Mouse (Mus musculus) splenic B cell, adult 2 months (primary cell): Measurements from ENCODE around the gene Nipsnap3b.

Source experiments
- DNase-seq: peaks from one replicate; pipeline ENCODE4 v3.0.0-alpha.2; 2011; ENCODE audit warnings: low read depth, low spot score
- H3K27me3 ChIP-seq: 2 replicates; pipeline ENCODE4 v1.6.1; 2012; ENCODE audit warnings: mild to moderate bottlenecking, low read length, moderate library complexity, mixed read lengths; ENCODE audit not compliant: control insufficient read depth, poor library complexity, insufficient read depth, severe bottlenecking
- H3K36me3 ChIP-seq: 2 replicates; pipeline ENCODE4 v1.6.1; 2012; ENCODE audit warnings: mild to moderate bottlenecking, low read length, moderate library complexity, mixed read lengths; ENCODE audit not compliant: control insufficient read depth, poor library complexity, insufficient read depth, severe bottlenecking

Gene Nipsnap3b

GRCm38 (mm10) chr4:53011732-53012361 is at the start of gene Nipsnap3b:
Gene Nipsnap3b, plus strand, starts transcription at chr4:53011880.
- 0 out of 2 replicates have a peak, but pooled peaks cover 2% of the 10 kb centered on the region for H3K36me3 ChIP-seq
- H3K27me3 ChIP-seq: no peaks in the 10 kb centered on the region
- DNase-seq: peak; percentile 98

- no peak for DNase-seq
- H3K36me3 ChIP-seq: no peaks in the 10 kb centered on the region
- no peaks in the 10 kb centered on the region for H3K27me3 ChIP-seq
Measured at GRCm38 (mm10) chr4:52964247-52964646, 47.4 kb upstream of the Nipsnap3b start, which contains the start of gene Olfr270. Gene Olfr270, plus strand, starts transcription at chr4:52964547.

GRCm38 (mm10) chr4:52985216-52985615 is 26.5 kb upstream of the Nipsnap3b start:
- DNase-seq: peak; percentile 45
- Histone ChIP-seq H3K36me3 (no peaks in the 10 kb centered on the region), H3K27me3 (no peaks in the 10 kb centered on the region)

GRCm38 (mm10) chr4:52986266-52986665 is 25.4 kb upstream of the Nipsnap3b start:
- Histone ChIP-seq H3K27me3 (no peaks in the 10 kb centered on the region), H3K36me3 (no peaks in the 10 kb centered on the region)
- DNase-seq: no peak

GRCm38 (mm10) chr4:52989248-52989647 is 22.4 kb upstream of the Nipsnap3b start, which contains the start of gene Nipsnap3a:
Gene Nipsnap3a, plus strand, starts transcription at chr4:52989272.
- DNase-seq: no peak
- Histone ChIP-seq H3K27me3 (no peaks in the 10 kb centered on the region), H3K36me3 (no peaks in the 10 kb centered on the region)

- DNase-seq: no peak
- Histone ChIP-seq H3K36me3 (no peaks in the 10 kb centered on the region), H3K27me3 (no peaks in the 10 kb centered on the region)
Measured at GRCm38 (mm10) chr4:52999449-52999848, 12.2 kb upstream of the Nipsnap3b start.

GRCm38 (mm10) chr4:53000154-53000553 is 11.5 kb upstream of the Nipsnap3b start:
- DNase-seq: no peak
- Histone ChIP-seq H3K36me3 (no peaks in the 10 kb centered on the region), H3K27me3 (no peaks in the 10 kb centered on the region)

GRCm38 (mm10) chr4:53009183-53009582 is 2.5 kb upstream of the Nipsnap3b start:
- Histone ChIP-seq H3K27me3 (no peaks in the 10 kb centered on the region), H3K36me3 (no peaks in the 10 kb centered on the region)
- DNase-seq: peak; percentile 7

GRCm38 (mm10) chr4:53009871-53010270 is 1.8 kb upstream of the Nipsnap3b start:
- no peaks in the 10 kb centered on the region for H3K27me3 ChIP-seq
- DNase-seq: no peak

GRCm38 (mm10) chr4:53014421-53014820 is 2.7 kb downstream of the Nipsnap3b start:
- H3K36me3 ChIP-seq: peaks cover 5% of the 10 kb centered on the region; the same call in 1 of the 2 replicates
- H3K27me3 ChIP-seq: no peaks in the 10 kb centered on the region
- no peak for DNase-seq

More at GRCm38 (mm10) chr4:53009871-53010270, 1.8 kb upstream of the Nipsnap3b start:
- H3K36me3 ChIP-seq: no peaks in the 10 kb centered on the region

GRCm38 (mm10) chr4:53015024-53015423 is 3.3 kb downstream of the Nipsnap3b start:
- no peak for DNase-seq
- H3K36me3 ChIP-seq: peaks cover 8% of the 10 kb centered on the region; the same call in 1 of the 2 replicates
- H3K27me3 ChIP-seq: no peaks in the 10 kb centered on the region

- no peaks in the 10 kb centered on the region for H3K27me3 ChIP-seq
- DNase-seq: no peak
- H3K36me3 ChIP-seq: peaks cover 13% of the 10 kb centered on the region
Measured at GRCm38 (mm10) chr4:53018392-53018791, 6.7 kb downstream of the Nipsnap3b start.

- no peaks in the 10 kb centered on the region for H3K27me3 ChIP-seq
- no peak for DNase-seq
- peaks cover 8% of the 10 kb centered on the region for H3K36me3 ChIP-seq
Measured at GRCm38 (mm10) chr4:53023189-53023925, 11.7 kb downstream of the Nipsnap3b start.

GRCm38 (mm10) chr4:53024397-53024796 is 12.7 kb downstream of the Nipsnap3b start:
- no peak for DNase-seq
- Histone ChIP-seq H3K27me3 (no peaks in the 10 kb centered on the region), H3K36me3 (peaks cover 8% of the 10 kb centered on the region)

GRCm38 (mm10) chr4:53027811-53028210 is 16.1 kb downstream of the Nipsnap3b start:
- DNase-seq: no peak
- H3K36me3 ChIP-seq: peaks cover 8% of the 10 kb centered on the region
- no peaks in the 10 kb centered on the region for H3K27me3 ChIP-seq
